Mouse (Mus musculus) left cerebral cortex, postnatal 10 days (tissue): ENCODE measurements at regions not wholly inside any gene's neighbourhood (a gene's known extent, or its start where the extent isn't known, plus 50 kb on each side); places are given as distances from the start of the nearest gene placed in this dataset.

Source experiments
- DNase-seq, 2 experiments: peaks; one replicate each; pipeline ENCODE4 v3.0.0; 2021 to 2022; ENCODE audit warnings: low spot score in 2 of 2, mixed read lengths in 1 of 2; ENCODE audit errors: extremely low spot score in 1 of 2
- intact Hi-C: fragments of 180-260 bp; cut with DNase I; formaldehyde crosslinking; loops from one replicate; pipeline ENCODE4 v1.15.1; 2025

GRCm38 (mm10) chr8:88467756-88468155, 53.4 kb upstream of the Nkd1 start:
- DNase-seq = no peak
- intact Hi-C loops = no loop called here

GRCm38 (mm10) chr8:88470931-88471455, 50.2 kb upstream of the Nkd1 start:
- intact Hi-C loops = no loop called here
- DNase-seq = no peak
